Mouse (Mus musculus) erythroblast, adult 5-6 weeks (primary cell): ENCODE measurements around the gene Pim3. TPM values are rescaled to one million over a fixed set of nuclear protein-coding genes. Genes with fewer than 3 reads are reported as not detected.

Experiments
- ATAC-seq: replicated peaks from 2 replicates; pipeline ENCODE4 v1.8.0; 2016; ENCODE audit warnings: moderate number of reproducible peaks, mild to moderate bottlenecking, moderate TSS enrichment, inconsistent platforms; ENCODE audit not compliant: poor library complexity, low FRiP score, severe bottlenecking
- total RNA-seq, 2 experiments: library from RNA; stranded (forward) in 1 of 2; stranded (reverse) in 1 of 2; fragments of 150-400 nt in 1 of 2; fragments of 200-764, 138-1000 nt in 1 of 2; gene quantifications; 2 replicates each; pipeline versions ENCODE4 v1.2.3 to v1.2.4; 2015 to 2017; ENCODE audit warnings: low replicate concordance in 2 of 2

The Pim3 gene
- total RNA-seq, 2 experiments from 2014 or later: 0.51 to 1.5 TPM

DNA sequence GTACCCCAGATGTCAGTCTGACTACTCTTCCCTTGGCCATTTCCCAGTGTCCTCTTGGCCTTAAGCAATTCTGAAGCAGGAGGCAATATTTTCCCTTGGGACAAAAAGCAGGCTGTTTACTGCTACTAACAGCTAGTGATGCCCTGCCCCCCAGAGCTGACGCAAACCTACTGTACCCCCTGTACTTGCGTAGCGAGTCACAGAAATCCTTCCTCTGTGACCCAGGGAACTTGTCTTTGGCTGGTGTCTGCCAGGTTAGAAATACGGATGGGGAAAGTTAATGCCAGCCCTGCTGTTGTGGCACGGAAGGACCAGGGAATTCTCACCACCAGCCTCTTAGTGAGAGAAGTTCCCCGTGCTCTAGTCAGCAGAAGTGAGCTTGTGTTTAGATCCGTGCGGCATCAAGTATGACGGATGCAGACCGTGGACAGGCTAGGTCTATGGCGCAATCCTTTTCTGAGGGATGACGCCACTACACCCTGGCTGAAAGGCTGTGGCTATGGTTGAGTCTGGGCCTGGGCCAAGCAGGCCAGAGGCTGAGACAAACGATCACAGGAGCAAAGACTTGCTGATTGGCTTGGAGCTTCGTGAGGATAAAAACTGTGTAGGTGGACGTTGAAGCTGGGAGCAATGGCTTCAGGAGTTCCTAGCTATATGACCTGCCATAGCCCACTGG lies 40.4 kb downstream of the Pim3 start:
- ATAC-seq: no peak

DNA sequence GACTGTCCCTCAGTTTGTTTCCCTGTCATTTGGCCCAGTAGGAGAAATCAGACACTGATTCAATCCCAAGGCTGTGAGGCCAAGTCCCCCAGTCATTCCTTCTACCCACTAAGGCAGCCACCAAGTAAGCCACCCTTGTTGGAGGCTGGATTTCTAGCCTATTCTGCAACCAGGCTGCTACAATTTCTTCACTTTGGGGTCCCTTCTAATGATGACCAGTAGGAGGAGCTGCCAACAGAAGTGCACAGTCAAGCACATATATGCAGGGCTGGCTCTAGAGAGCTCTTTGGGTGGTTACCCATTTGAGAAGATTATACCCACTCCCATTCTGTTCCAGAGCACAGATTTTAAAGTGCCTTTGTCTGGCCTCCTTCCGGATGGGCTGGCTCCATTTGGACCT lies 41.1 kb downstream of the Pim3 start:
- no peak for ATAC-seq

DNA sequence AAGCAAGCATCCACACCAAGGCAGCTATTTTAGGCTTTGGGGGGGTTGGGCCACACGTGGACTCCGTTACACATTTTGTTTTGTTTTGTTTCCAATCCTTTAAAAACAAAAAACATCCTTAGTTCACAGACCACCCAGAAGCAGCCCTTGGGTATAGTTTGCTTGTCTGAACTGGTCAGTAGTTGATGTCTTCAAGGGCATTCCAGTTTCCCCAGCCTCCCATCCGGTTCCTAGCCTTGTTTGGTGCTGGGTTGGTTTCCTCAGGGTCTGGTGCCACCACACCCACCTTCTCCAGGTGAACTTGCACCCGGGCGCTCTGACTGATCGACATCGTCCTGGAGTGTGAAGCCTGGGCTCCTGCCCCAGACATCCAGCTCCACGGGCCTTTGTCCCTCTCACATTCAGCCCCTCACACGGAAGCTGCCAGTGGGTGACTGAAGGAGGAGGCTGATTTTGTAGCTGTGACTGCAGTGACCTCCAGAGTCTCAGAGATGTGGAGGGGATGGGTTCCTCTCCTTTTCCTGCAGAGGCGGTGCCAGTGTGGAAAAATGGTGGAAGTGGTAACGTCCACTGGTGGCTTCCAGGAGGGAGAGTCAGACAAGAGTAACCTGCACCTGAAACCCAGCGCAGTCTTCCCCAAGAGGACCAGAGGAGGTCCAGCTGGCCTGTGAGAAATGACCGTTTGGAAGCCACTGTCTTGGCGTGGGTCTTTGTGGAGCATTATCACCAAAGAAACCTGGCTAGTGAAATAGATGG lies 42.2 kb downstream of the Pim3 start:
- no peak for ATAC-seq

DNA sequence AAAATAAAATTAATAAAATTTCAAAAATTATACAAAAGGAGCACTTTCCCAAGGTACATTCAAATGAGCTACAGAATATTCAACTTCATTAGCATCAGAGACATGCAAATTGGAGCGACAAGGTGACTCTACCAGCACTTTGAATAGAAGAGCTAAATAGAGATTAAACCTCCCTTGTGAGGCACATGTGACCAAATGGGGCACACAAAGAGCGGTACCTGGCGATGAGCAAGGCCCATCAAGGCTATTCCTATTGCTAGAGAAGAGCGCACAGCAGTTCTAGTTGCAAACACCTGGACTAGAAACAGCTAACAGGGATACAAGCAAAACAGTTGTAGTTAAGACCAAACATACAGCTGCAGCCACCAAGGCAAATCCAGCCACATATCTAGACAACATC lies 44.4 kb downstream of the Pim3 start:
- ATAC-seq: no peak

DNA sequence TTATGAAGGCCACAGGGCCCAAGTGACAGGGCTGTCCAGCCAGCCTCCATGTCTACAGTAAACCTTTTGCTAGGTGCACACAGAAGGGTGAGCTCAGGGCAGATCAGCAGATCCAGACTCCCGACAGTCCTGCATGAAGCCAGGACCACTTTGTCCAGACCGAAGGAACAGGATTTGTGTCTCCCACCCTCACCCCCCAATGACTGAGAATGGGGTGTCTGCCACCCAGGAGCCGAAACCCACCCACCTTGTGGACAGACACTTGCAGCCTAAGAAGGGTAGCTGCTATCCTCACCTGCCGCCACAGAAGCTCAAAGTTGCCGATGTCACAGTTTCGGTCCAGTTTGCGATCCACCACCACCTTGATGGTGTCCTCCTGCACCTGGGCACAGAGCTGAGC lies 53.1 kb downstream of the Pim3 start:
- no peak for ATAC-seq

Other genes starting within 250 kb of the Pim3 start
- gene Brd1, start 128.0 kb upstream of the Pim3 start, total RNA-seq (2015; ENCODE audit: low replicate concordance): 11.1 and 13.0 TPM in 2 replicates
- 38.5 and 39.0 TPM in 2 replicates for gene Brd1, start 128.0 kb upstream of the Pim3 start, total RNA-seq (2017; ENCODE audit: low replicate concordance)
- gene Zbed4, start 110.5 kb upstream of the Pim3 start, total RNA-seq (2015; ENCODE audit: low replicate concordance): 14.8 and 30.1 TPM in 2 replicates
- gene Zbed4, start 110.5 kb upstream of the Pim3 start, total RNA-seq (2017; ENCODE audit: low replicate concordance): 26.3 and 29.1 TPM in 2 replicates
- 3.7 and 7.7 TPM in 2 replicates for gene Alg12, start 42.9 kb upstream of the Pim3 start, total RNA-seq (2015; ENCODE audit: low replicate concordance)
- gene Alg12, start 42.9 kb upstream of the Pim3 start, total RNA-seq (2017; ENCODE audit: low replicate concordance): 0.42 and 0.94 TPM in 2 replicates
- 9.8 and 16.7 TPM in 2 replicates for gene Creld2, start 42.5 kb upstream of the Pim3 start, total RNA-seq (2015; ENCODE audit: low replicate concordance)
- gene Creld2, start 42.5 kb upstream of the Pim3 start, total RNA-seq (2017; ENCODE audit: low replicate concordance): 15.5 and 17.6 TPM in 2 replicates
- gene Ttll8, start 92.2 kb downstream of the Pim3 start, total RNA-seq (2015; ENCODE audit: low replicate concordance): not detected in 2 replicates
- not detected in 2 replicates for gene Ttll8, start 92.2 kb downstream of the Pim3 start, total RNA-seq (2017; ENCODE audit: low replicate concordance)
- not detected in 2 replicates for gene Mlc1, start 116.8 kb downstream of the Pim3 start, total RNA-seq (2015; ENCODE audit: low replicate concordance)
- gene Mlc1, start 116.8 kb downstream of the Pim3 start, total RNA-seq (2017; ENCODE audit: low replicate concordance): not detected in 2 replicates
- gene Mov10l1, start 120.7 kb downstream of the Pim3 start, total RNA-seq (2015; ENCODE audit: low replicate concordance): not detected in 2 replicates
- not detected in 2 replicates for gene Mov10l1, start 120.7 kb downstream of the Pim3 start, total RNA-seq (2017; ENCODE audit: low replicate concordance)
- gene Panx2, start 197.5 kb downstream of the Pim3 start, total RNA-seq (2015; ENCODE audit: low replicate concordance): not detected in 2 replicates
- gene Panx2, start 197.5 kb downstream of the Pim3 start, total RNA-seq (2017; ENCODE audit: low replicate concordance): not detected in 2 replicates
- gene Trabd, start 212.9 kb downstream of the Pim3 start, total RNA-seq (2015; ENCODE audit: low replicate concordance): 2.7 and 11.9 TPM in 2 replicates
- 6.3 and 8.3 TPM in 2 replicates for gene Trabd, start 212.9 kb downstream of the Pim3 start, total RNA-seq (2017; ENCODE audit: low replicate concordance)
- gene Selenoo, start 226.9 kb downstream of the Pim3 start, total RNA-seq (2015; ENCODE audit: low replicate concordance): 3.8 and 8.8 TPM in 2 replicates
- 5.9 and 6.0 TPM in 2 replicates for gene Selenoo, start 226.9 kb downstream of the Pim3 start, total RNA-seq (2017; ENCODE audit: low replicate concordance)